Mouse (Mus musculus) midbrain, embryonic 12.5 days (tissue): Measurements from ENCODE around the gene Olfr322. TPM values are rescaled to one million over a fixed set of nuclear protein-coding genes. Genes with fewer than 3 reads are reported as not detected.

Experiments used
- ATAC-seq: fragments of 200-750 bp; cut with Nextera tagmentation; 2 replicates; pipeline ENCODE4 v1.8.0; 2017; ENCODE audit warnings: low read depth, moderate TSS enrichment, moderate library complexity; ENCODE audit not compliant: low FRiP score
- H3K27ac ChIP-seq: fragments of 300-500 bp; sonication (generic); replicated peaks from 2 replicates; pipeline ENCODE4 v1.5.1; 2016; ENCODE audit warnings: mild to moderate bottlenecking
- H3K27me3 ChIP-seq: fragments of 300-500 bp; sonication (generic); 2 replicates; pipeline ENCODE4 v1.6.1; 2016; ENCODE audit warnings: mild to moderate bottlenecking
- H3K36me3 ChIP-seq: fragments of 300-500 bp; sonication (generic); 2 replicates; pipeline ENCODE4 v1.6.1; 2016
- H3K4me1 ChIP-seq: fragments of 300-500 bp; sonication (generic); 2 replicates; pipeline ENCODE4 v1.6.1; 2016
- H3K4me2 ChIP-seq: fragments of 300-500 bp; sonication (generic); replicated peaks from 2 replicates; pipeline ENCODE4 v1.6.1; 2016; ENCODE audit warnings: mild to moderate bottlenecking, moderate library complexity
- H3K4me3 ChIP-seq: fragments of 300-500 bp; sonication (generic); 2 replicates; pipeline ENCODE4 v1.5.1; 2016; ENCODE audit warnings: mild to moderate bottlenecking
- H3K9ac ChIP-seq: fragments of 300-500 bp; sonication (generic); replicated peaks from 2 replicates; pipeline ENCODE4 v1.6.1; 2016; ENCODE audit warnings: mild to moderate bottlenecking, moderate library complexity
- H3K9me3 ChIP-seq: fragments of 300-500 bp; sonication (generic); 2 replicates; pipeline ENCODE4 v1.6.1; 2016; ENCODE audit warnings: mild to moderate bottlenecking
- WGBS: fragments of 180-500 bp; shearing (Covaris S2); methylation state at CpG from one replicate; pipeline ENCODE4 v1.1.7; 2016; 5-methylcytosine and 5-hydroxymethylcytosine counted together
- polyA plus RNA-seq: library from polyadenylated mRNA; unstranded; fragments of >200 nt; fragmentation: Nextera tagmentation; extraction: Ambion mirVana; gene quantifications from 2 replicates; pipeline ENCODE4 v1.2.1, GENCODE M21; 2016

Gene Olfr322
- not detected in 2 replicates for polyA plus RNA-seq

- H3K4me1 ChIP-seq: no peaks in the 10 kb centered on the region
- no peak within 1 kb of the TSS for H3K9ac ChIP-seq
- H3K9me3 ChIP-seq: no peaks in the 10 kb centered on the region
- H3K27ac ChIP-seq: no peak within 1 kb of the TSS
- 90% methylated on average over 4 of the region's 4 CpGs for WGBS
- ATAC-seq: no peak
- no peaks in the 10 kb centered on the region for H3K36me3 ChIP-seq
- no peak within 1 kb of the TSS for H3K4me2 ChIP-seq
- no peak within 1 kb of the TSS for H3K4me3 ChIP-seq
- no peaks in the 10 kb centered on the region for H3K27me3 ChIP-seq
These were observed at the start of gene Olfr322 for GRCm38 (mm10) chr11:58658596-58658995. TSS of gene Olfr322 (plus strand) at chr11:58658782.

GRCm38 (mm10) chr11:58613359-58613758 is 45.2 kb upstream of the Olfr322 start:
- Histone ChIP-seq H3K9me3 (no peaks in the 10 kb centered on the region), H3K4me2 (no peak overlapping the region), H3K4me3 (no peak overlapping the region), H3K27me3 (no peaks in the 10 kb centered on the region), H3K36me3 (no peaks in the 10 kb centered on the region), H3K4me1 (no peaks in the 10 kb centered on the region), H3K27ac (no peak overlapping the region), H3K9ac (no peak overlapping the region)
- WGBS: 90% methylated on average over 3 of the region's 3 CpGs
- no peak for ATAC-seq

- Histone ChIP-seq H3K4me1 (no peaks in the 10 kb centered on the region), H3K4me3 (no peak overlapping the region), H3K27ac (no peak overlapping the region), H3K9ac (no peak overlapping the region), H3K4me2 (no peak overlapping the region), H3K36me3 (no peaks in the 10 kb centered on the region), H3K9me3 (no peaks in the 10 kb centered on the region), H3K27me3 (no peaks in the 10 kb centered on the region)
- no peak for ATAC-seq
These were observed 44.1 kb upstream of the Olfr322 start for GRCm38 (mm10) chr11:58614526-58614925.

GRCm38 (mm10) chr11:58615975-58616374 is 42.6 kb upstream of the Olfr322 start, which contains the start of gene 2210407C18Rik:
TSS of gene 2210407C18Rik (minus strand) at chr11:58616075.
- 84% methylated on average over 4 of the region's 4 CpGs for WGBS
- Histone ChIP-seq H3K27me3 (no peaks in the 10 kb centered on the region), H3K4me1 (no peaks in the 10 kb centered on the region), H3K36me3 (no peaks in the 10 kb centered on the region), H3K9me3 (no peaks in the 10 kb centered on the region), H3K4me2 (no peak within 1 kb of the TSS), H3K9ac (no peak within 1 kb of the TSS), H3K27ac (no peak within 1 kb of the TSS), H3K4me3 (no peak within 1 kb of the TSS)
- no peak for ATAC-seq

GRCm38 (mm10) chr11:58618369-58618768 is 40.2 kb upstream of the Olfr322 start:
- Histone ChIP-seq H3K9me3 (no peaks in the 10 kb centered on the region), H3K36me3 (no peaks in the 10 kb centered on the region), H3K27ac (no peak overlapping the region), H3K4me2 (no peak overlapping the region), H3K4me3 (no peak overlapping the region), H3K9ac (no peak overlapping the region), H3K27me3 (no peaks in the 10 kb centered on the region), H3K4me1 (no peaks in the 10 kb centered on the region)
- no peak for ATAC-seq
- WGBS: 68% methylated on average over 3 of the region's 3 CpGs

GRCm38 (mm10) chr11:58618793-58619192 is 39.8 kb upstream of the Olfr322 start:
- Histone ChIP-seq H3K4me2 (no peak overlapping the region), H3K27me3 (no peaks in the 10 kb centered on the region), H3K27ac (no peak overlapping the region), H3K4me3 (no peak overlapping the region), H3K9me3 (no peaks in the 10 kb centered on the region), H3K36me3 (no peaks in the 10 kb centered on the region), H3K4me1 (no peaks in the 10 kb centered on the region), H3K9ac (no peak overlapping the region)
- WGBS: 67% methylated on average over 6 of the region's 6 CpGs
- ATAC-seq: no peak

GRCm38 (mm10) chr11:58626146-58626545 is 32.4 kb upstream of the Olfr322 start:
- Histone ChIP-seq H3K4me3 (no peak overlapping the region), H3K9ac (no peak overlapping the region), H3K27me3 (no peaks in the 10 kb centered on the region), H3K4me1 (no peaks in the 10 kb centered on the region), H3K4me2 (no peak overlapping the region), H3K9me3 (no peaks in the 10 kb centered on the region), H3K27ac (no peak overlapping the region), H3K36me3 (no peaks in the 10 kb centered on the region)
- no peak for ATAC-seq
- WGBS: 62% methylated on average over 4 of the region's 4 CpGs

- H3K27me3 ChIP-seq: no peaks in the 10 kb centered on the region
- H3K9me3 ChIP-seq: no peaks in the 10 kb centered on the region
- no peak within 1 kb of the TSS for H3K4me2 ChIP-seq
- no peaks in the 10 kb centered on the region for H3K4me1 ChIP-seq
- ATAC-seq: no peak
- no peaks in the 10 kb centered on the region for H3K36me3 ChIP-seq
- 81% methylated on average over 5 of the region's 5 CpGs for WGBS
- H3K4me3 ChIP-seq: no peak within 1 kb of the TSS
- H3K9ac ChIP-seq: no peak within 1 kb of the TSS
- no peak within 1 kb of the TSS for H3K27ac ChIP-seq
These were observed 28.2 kb upstream of the Olfr322 start, which contains the start of gene Olfr323 for GRCm38 (mm10) chr11:58630401-58630800. TSS of gene Olfr323 (minus strand) at chr11:58630501.

GRCm38 (mm10) chr11:58634878-58635277 is 23.7 kb upstream of the Olfr322 start:
- 65% methylated on average over 4 of the region's 4 CpGs for WGBS
- no peak overlapping the region for H3K27ac ChIP-seq
- no peaks in the 10 kb centered on the region for H3K9me3 ChIP-seq
- no peak for ATAC-seq
- H3K27me3 ChIP-seq: peaks cover 10% of the 10 kb centered on the region; the same call in 1 of the 2 replicates
- no peak overlapping the region for H3K4me2 ChIP-seq
- no peaks in the 10 kb centered on the region for H3K4me1 ChIP-seq
- H3K4me3 ChIP-seq: no peak overlapping the region
- H3K36me3 ChIP-seq: no peaks in the 10 kb centered on the region
- H3K9ac ChIP-seq: no peak overlapping the region

GRCm38 (mm10) chr11:58636376-58636977 is 22.1 kb upstream of the Olfr322 start:
- no peaks in the 10 kb centered on the region for H3K36me3 ChIP-seq
- H3K9me3 ChIP-seq: no peaks in the 10 kb centered on the region
- H3K9ac ChIP-seq: no peak overlapping the region
- ATAC-seq: no peak
- H3K4me3 ChIP-seq: no peak overlapping the region
- H3K27me3 ChIP-seq: peaks cover 23% of the 10 kb centered on the region
- 23% methylated on average over 4 of the region's 4 CpGs for WGBS
- H3K4me2 ChIP-seq: no peak overlapping the region
- peaks cover 11% of the 10 kb centered on the region; the same call in 1 of the 2 replicates for H3K4me1 ChIP-seq
- no peak overlapping the region for H3K27ac ChIP-seq

GRCm38 (mm10) chr11:58638176-58638701 is 20.3 kb upstream of the Olfr322 start:
- no peak for ATAC-seq
- WGBS: 72% methylated on average over 7 of the region's 7 CpGs
- no peak overlapping the region for H3K4me3 ChIP-seq
- H3K27ac ChIP-seq: no peak overlapping the region
- no peaks in the 10 kb centered on the region for H3K36me3 ChIP-seq
- H3K9me3 ChIP-seq: no peaks in the 10 kb centered on the region
- peaks cover 11% of the 10 kb centered on the region; the same call in 1 of the 2 replicates for H3K4me1 ChIP-seq
- H3K4me2 ChIP-seq: no peak overlapping the region
- peaks cover 28% of the 10 kb centered on the region for H3K27me3 ChIP-seq
- no peak overlapping the region for H3K9ac ChIP-seq

GRCm38 (mm10) chr11:58640272-58640867 is 18.2 kb upstream of the Olfr322 start, which contains the start of gene Trim58:
TSS of gene Trim58 (plus strand) at chr11:58640465.
- Histone ChIP-seq H3K9ac (peak within 1 kb of the TSS; percentile 62), H3K9me3 (no peaks in the 10 kb centered on the region), H3K4me2 (peak within 1 kb of the TSS; percentile 95), H3K27ac (peak within 1 kb of the TSS; percentile 15; the same call in 1 of the 2 replicates), H3K4me3 (peak within 1 kb of the TSS; percentile 47), H3K4me1 (peaks cover 11% of the 10 kb centered on the region; the same call in 1 of the 2 replicates), H3K27me3 (peaks cover 28% of the 10 kb centered on the region), H3K36me3 (no peaks in the 10 kb centered on the region)
- WGBS: 2% methylated on average over 34 of the region's 34 CpGs
- ATAC-seq: peak; percentile 49; the same call in 1 of the 2 replicates
